Mouse (Mus musculus) ES-CJ7 (cell line): ENCODE measurements around the gene Olfr13.
A peak's percentile ranks its signal among the peaks of the same experiment; 100 is the strongest.
"Not testable (repeated sequence)": the region's sequence is repeated elsewhere in the genome, so short reads cannot be mapped to it uniquely, and the experiment has no call there.

Source experiments
- DNase-seq: peaks from one replicate; pipeline ENCODE4 v3.0.0; 2011; ENCODE audit warnings: low read depth, low spot score

Olfr13 gene

DNA sequence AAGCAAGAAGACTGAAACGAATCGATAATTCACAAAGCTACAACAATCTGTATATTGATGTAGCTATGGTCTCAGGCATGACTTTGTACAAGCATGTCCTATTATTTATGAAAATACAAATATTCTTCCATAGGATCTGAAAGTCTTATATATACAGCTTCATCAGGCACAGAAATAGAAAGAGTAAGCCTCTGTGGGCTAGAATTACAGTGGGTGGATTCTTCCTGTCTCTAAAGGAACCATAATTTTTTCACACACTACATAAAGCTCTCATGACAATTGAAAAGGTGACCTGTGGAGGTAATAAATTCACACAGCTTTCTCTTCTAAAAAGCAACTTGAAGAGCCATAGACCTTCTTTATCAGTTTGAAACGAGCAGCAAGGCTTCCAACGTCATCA, at the start of gene Olfr13:
Olfr13 (plus strand) TSS at position 301 of the 400 bp plus-strand sequence.
- no peak for DNase-seq

DNA sequence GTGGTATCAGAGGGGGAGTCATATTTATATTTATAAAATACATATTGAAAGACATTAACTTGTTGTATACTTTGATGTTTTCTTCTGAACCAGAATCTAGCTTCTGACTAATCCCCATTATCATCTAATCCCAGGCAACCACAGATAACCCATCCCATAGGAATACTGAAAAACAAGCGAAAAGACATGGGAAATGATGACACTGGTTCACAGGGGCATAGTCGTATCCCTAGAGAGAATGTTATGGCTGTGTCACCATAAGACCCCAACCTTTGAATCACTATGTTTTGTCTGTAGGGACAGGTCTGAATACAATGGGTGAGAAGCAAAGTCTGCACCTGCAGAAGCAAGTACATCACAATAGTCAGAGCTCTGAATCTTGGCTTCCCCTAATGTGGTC, 25.7 kb upstream of the Olfr13 start, which contains the start of gene Olfr237-ps1:
Olfr237-ps1 (plus strand) TSS at position 301 of the 400 bp plus-strand sequence.
- not testable (repeated sequence) for DNase-seq

DNA sequence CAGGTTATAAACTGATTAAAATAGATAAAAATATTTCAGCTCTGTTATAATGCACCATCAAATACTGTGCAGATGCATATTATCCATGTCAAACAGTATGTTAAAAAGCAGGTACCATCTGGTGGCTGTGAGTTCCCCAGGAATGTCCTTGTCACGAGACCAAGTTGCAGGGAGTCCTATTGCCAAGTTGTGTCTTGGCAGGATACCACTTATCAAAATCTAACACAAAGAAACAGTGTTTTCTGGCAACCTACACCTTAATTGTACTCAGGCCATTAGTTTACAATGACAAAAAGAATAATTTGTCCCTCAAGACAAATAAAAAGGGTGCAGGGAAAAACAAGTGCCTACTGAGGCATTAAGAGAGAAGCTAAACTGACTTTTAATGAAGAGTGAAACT, 12.4 kb upstream of the Olfr13 start:
- DNase-seq, result no peak

DNA sequence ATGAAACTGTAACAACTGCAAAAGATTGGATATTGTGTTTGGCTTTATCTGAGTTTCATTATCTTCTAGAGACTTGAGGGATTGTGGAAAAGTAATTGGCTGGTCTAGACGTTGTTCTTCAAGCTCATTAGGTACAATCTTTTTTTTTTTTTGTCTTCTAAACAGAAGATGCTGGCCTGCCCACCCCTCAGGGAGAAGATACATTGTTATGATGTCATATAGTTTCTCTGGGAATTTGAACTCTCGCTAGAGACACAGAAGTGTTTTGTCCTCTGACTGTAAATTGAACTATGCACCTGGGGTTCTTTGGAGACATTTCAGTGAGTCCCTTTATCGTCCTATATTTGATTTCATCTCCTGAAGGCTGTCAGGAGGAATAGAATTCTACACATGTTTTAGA, 9.0 kb upstream of the Olfr13 start, which contains the start of gene Olfr437:
Olfr437 (plus strand) TSS at position 301 of the 400 bp plus-strand sequence.
- DNase-seq, result no peak

DNA sequence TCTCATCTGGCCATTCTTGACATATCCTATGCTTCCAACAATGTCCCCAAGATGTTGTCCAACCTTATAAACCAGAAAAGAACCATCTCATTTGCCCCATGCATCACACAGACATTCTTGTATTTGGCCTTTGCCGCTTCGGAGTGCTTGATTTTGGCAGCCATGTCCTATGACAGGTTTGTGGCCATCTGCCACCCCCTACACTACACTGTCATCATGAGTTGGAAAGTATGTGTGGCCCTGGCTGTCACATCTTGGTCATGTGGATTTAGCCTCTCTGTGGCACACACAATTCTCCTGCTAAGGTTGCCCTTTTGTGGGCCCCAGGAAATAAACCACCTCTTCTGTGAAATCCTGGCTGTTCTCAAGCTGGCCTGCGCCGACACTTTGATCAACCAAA, 4.7 kb upstream of the Olfr13 start:
- DNase-seq, result no peak

DNA sequence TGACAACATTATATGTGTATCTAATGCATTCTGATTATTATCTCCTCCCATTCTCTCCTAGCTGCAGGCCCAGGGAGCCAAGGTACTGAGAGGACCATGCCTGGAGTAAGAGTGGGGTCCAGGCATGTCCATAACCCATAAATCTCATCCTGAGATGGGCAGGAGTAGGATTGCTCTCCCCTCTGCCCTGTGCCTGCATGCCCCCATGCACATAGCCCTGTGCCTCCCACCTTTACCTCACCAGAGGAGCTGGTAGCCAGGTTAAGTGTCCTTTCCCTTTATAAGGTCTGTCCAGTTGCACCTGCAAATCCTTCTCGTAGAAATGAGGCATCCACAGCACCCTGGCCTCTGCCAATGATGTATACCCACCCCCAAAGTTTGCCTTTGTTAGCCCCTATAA, 6.2 kb downstream of the Olfr13 start:
- no peak for DNase-seq

DNA sequence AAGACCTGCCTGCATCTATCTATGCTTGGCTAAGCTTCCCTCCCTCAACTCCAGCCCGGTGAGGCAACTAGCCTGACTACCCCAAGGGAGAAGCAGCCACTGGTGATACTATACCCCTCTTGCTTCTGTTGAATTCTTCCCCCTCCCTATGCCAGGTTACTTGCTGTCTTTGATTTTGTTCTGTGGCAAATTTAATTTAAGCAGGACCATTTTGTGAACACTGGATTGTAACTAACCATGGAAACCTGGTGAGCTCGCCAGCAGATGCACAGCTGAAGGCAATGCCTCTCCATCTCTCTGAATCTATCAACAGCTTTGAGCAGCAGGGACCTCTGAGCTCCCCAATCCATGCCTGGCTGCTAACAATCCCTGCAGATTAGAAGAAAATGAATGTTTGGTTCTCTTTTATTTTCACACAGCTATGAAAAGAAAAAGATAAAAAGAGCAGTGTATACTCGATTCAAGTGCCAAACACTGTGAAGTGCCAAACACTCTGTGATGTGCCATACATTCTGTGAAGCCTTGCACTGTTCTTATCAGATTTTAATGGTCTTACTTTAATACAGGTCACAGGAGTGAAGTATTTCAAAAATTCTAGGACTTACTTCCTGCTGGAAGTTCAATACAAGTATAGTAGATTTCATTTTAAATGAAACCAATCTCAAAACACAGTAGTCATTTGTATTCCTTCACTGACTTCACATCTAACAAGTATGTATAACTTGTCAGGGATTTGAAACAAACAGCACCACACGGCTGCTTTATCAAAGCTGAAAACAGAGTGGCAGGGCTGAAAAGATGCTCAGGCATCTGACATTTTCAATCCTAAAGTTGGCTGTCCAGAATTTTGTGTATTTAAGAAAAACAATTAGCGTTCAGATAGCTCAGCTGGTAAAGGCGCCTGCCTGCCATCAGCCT, 6.9 kb downstream of the Olfr13 start:
- no peak for DNase-seq

DNA sequence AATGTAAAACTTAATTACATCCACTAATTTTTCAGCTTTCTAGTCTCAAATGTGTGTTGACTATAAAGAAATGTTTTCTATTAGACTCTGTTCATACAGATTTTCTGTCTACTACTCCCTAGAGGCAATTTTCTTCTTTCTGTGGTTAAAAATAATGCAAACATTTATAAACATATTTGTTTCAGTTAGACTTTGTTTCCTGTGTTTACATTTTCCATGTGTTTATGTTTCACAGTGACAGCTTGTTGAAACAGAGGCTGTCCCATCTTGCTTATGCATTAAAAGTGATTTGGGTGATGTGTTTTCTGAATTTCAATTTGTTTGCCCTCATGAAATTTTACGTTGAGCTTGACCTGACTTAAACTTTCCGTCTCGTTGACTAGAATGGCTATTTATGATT, 19.0 kb downstream of the Olfr13 start:
- no peak for DNase-seq

DNA sequence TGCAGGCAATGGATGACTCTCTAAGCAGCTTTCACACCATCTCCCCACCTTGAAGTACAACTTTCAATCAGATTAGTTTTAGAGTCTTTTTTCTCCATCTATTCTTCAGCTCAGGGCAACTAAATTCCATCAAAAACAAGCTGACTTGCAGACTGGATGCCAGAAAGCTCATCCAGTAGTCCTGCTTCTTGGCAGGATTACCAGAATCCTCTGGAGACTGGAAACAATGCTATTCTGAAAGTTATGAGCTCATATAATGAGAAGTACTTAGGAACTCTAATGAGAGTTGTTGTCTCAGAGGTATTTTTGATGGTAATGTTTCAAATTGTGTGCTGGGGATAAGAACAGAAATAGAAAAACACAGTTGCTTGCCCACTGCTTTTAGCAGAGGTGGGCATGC, 24.8 kb downstream of the Olfr13 start, which contains the start of gene Olfr435:
Olfr435 (plus strand) TSS at position 366 of the 400 bp plus-strand sequence.
- no peak for DNase-seq

DNA sequence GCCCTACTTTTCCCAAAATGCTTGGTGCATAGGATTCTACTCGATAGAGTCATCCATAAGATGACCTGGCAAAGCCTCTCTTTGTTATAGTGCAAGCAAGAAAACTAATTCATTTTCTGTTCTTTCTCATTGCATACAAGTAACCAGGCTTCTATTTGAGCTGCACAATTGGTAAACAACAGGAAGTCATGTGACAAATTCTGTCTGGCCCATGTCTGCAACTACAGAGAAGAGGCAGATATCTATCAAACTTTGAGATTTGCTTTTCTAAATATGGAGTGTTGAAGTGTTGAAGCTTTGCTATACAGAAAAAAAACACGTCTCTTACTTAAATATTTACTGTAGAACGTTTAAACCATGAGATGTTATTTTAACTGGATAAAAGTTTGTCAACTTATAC, 26.2 kb downstream of the Olfr13 start:
- DNase-seq, result no peak

DNA sequence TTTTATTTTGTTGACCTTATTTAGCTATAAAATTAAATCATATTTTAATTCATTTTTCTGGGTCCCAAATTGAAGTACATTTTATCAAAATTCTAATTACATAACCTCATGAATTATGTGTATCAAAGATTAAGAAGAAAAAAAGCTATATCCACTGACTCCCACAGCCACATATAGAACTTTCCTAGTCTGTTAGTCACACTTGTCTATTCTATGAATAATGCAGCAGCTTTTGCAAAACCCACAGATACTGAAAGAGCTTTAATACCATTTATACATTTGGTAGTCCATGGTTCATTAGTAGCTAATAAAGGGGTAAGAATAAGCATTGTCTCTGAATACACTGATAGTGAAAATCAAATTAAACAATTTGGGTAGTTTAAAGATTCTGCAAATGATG, 30.8 kb downstream of the Olfr13 start:
- DNase-seq, result no peak

DNA sequence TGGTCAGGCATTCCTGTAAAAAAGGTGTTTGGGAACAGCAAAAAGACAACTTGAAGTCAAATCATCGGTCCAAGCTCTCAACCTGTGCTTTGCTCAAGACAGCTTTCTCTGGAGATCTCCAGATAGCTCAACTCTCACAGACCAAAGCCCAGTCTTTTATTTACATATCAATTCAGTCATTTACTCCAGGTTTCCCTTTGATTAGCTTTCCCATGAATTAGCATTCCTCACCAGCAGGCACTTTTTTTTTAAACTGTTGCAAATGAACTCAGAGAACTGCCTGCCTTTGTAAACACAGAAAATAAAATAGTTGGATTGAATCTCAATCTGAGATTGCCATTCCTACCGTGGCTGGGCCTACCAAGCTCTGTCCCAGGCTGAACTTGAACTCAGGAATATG, 33.4 kb downstream of the Olfr13 start:
- peak; percentile 76 for DNase-seq

DNA sequence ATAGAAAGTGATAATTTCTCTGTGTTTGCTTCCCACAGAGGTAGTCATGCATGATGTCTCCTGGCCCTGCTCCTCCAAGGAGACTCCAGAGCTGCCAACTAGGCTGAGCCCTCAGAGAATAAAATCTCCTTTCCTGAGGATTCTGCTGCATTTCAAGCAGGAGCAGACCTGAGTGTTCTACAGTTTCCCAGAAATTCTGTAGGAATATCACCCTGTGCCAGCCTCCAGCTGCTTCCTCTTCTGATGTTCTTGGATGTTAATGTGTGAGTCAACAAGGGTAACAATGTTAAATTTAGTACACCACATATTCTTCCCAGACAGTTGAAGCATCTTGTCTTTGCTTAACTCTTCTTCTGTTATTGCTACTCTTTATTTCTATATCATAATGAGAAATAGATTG, 40.9 kb downstream of the Olfr13 start, which contains the start of gene Olfr434:
Olfr434 (plus strand) TSS at position 149 of the 400 bp plus-strand sequence.
- DNase-seq, result not testable (repeated sequence)
